Mouse (Mus musculus): Measurements from ENCODE around the gene Ankrd13d. TPM values are rescaled to one million over a fixed set of nuclear protein-coding genes. Genes with fewer than 3 reads are reported as not detected.
A peak's percentile ranks its signal among the peaks of the same experiment; 100 is the strongest.

Gene Ankrd13d
- total RNA-seq, 4 experiments from 2014 or later: 0.63 TPM; not detected in 3

- peak; percentile 38 to 60 for DNase-seq (ENCODE audit: low spot score in 2 of 2)
Measured at GRCm38 (mm10) chr19:4227894-4228678, 54.9 kb downstream of the Ankrd13d start.

DNA sequence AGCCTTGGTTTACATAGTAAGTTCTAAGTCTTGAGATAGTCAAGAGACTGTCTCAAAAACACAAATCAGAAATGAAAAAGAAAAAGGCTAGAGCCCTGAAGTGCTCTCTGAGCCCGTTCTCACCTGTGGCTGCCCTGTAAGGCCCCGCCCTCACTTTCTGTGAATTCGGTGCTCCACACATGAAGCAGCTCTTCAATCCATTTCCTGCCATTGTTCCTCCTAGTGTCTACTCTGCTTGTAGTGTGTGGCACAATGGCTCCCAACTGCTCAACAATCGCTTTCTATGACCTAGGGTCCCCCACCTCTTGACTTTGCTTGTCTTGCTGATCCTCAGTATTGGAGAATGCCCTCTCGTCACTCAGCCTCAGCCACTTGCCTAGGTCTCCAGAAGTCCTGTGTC is 55.5 kb downstream of the Ankrd13d start:
- DNase-seq (ENCODE audit: low spot score in 2 of 2): no peak

DNA sequence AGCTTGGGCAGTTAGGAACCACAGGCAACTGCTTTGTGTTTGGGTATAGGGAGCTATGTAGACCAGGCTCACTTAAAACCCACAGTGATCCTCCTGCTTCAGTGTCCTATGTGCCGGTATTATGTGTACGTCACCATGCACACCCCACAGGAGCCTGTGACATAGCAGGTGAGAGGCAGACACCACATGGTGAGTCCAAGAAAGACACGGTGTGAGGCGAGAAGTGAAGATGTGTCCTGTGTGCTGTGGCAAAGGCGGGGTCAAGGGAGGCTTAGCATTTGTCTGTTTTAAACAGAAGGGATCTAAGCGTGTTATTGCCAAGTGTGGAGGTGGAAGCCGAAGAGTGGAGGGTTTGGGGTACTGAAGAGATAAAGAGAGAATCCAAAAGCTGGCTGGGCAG is 56.2 kb downstream of the Ankrd13d start:
- no peak for DNase-seq (ENCODE audit: low spot score in 2 of 2)

DNA sequence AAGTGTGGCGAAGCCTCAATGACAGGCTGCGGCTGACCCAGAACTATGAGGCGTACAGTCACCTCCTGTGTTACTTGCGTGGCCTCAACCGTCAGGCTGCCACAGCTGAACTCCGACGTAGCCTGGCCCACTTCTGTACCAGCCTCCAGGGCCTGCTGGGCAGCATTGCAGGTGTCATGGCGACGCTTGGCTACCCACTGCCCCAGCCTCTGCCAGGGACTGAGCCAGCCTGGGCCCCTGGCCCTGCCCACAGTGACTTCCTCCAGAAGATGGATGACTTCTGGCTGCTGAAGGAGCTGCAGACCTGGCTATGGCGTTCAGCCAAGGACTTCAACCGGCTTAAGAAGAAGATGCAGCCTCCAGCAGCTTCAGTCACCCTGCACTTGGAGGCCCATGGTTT is 60.8 kb downstream of the Ankrd13d start:
- DNase-seq (ENCODE audit: low spot score in 2 of 2): no peak

DNA sequence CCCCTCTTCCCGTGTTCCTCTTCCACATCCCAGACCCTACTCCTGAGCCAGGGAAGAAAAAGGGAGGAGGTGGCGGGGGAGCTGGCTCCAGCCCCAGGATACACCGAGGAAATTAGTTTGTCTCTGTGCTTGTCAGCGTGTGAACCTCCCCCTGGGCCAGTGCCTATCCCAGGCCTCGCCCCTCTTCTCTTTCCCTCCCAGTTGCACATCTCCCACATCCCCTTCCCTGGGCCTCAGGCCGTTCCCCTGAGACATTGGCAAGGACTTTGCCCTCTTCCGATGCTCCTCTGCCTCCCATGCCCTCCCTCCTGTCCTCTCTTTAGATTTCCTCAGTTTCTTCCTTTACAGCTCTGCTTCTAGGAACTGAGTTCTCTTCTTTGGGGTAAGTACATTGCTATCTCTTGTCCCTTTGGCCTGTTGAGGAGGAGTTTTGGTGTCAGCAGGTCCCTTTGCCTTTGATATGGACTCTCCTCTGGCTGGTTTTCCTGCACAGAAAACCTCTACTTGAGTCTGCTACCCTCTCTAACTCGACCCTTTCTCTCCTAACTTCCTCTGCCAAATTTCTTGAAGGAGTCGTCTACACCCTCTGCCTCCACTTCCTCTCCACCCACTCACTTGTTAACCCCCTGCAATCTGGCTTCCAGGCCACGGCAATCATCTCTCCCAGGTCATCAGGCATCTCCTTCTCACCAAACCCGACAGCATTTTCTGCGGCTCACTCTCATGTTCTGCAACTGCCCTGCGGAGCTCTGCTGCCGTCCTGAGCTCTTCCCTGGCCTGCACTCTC is 61.8 kb downstream of the Ankrd13d start:
- DNase-seq (ENCODE audit: low spot score in 2 of 2): no peak

DNA sequence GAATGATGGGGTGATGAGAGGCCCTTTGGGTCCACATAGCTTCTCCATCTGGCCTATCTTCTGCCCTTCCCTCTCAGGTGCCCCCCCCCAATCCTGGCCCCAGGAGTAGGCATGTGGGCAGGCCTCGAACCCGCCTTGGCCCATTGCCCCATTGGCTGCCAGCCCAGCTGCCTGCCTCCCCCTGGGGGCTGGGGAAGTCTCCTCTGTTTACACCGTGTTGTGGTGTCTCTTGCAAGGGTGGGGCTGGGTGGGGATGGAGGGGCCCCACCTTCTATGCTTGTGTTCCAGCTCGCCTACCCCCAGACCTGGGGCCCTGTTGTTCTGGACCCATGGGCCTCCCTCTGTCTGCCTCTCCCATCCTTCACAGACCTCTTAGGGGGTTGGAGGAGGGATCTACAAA is 62.5 kb downstream of the Ankrd13d start:
- no peak for DNase-seq (ENCODE audit: low spot score in 2 of 2)

Small RNA genes within 50 kb of the gene (microRNA-seq; reads per million reads assigned to microRNA genes)
- gene Mir6985: not detected

Other genes with a start within 250 kb of the Ankrd13d start
- 100 to 1,000 TPM; 411 to 453 (median 419) TPM for gene Gstp1, start 245.2 kb downstream of the Ankrd13d start, total RNA-seq (2022)
- gene Gstp2, start 237.1 kb downstream of the Ankrd13d start, total RNA-seq (2022): 100 to 1,000 TPM; 240 to 258 (median 250) TPM
- not detected for gene Gstp3, start 223.6 kb downstream of the Ankrd13d start, total RNA-seq (2022)
- not detected for gene Cabp2, start 201.6 kb downstream of the Ankrd13d start, total RNA-seq (2022)
- 10 to 100 TPM; 14.0 to 20.3 (median 18.0) TPM for gene Cdk2ap2, start 186.0 kb downstream of the Ankrd13d start, total RNA-seq (2022)
- 1 to 10 TPM; 1.1 to 3.3 (median 2.4) TPM for gene Pitpnm1, start 183.1 kb downstream of the Ankrd13d start, total RNA-seq (2022)
- gene Aip, start 157.3 kb downstream of the Ankrd13d start, total RNA-seq (2022): 10 to 100 TPM; 85.7 to 96.3 (median 90.3) TPM
- not detected for gene Gpr152, start 143.3 kb downstream of the Ankrd13d start, total RNA-seq (2022)
- not detected for gene Cabp4, start 139.1 kb downstream of the Ankrd13d start, total RNA-seq (2022)
- gene Coro1b, start 134.5 kb downstream of the Ankrd13d start, total RNA-seq (2022): 10 to 100 TPM; 10.4 to 13.2 (median 11.6) TPM
- gene Ptprcap, start 129.5 kb downstream of the Ankrd13d start, total RNA-seq (2022): under 1 TPM in 2 of 4 experiments, not detected in 2; 0.27 to 0.38 TPM
- 10 to 100 TPM; 18.6 to 28.4 (median 25.7) TPM for gene Rps6kb2, start 119.8 kb downstream of the Ankrd13d start, total RNA-seq (2022)
- gene Carns1, start 107.7 kb downstream of the Ankrd13d start, total RNA-seq (2022): 10 to 100 TPM; 23.8 to 33.0 (median 24.9) TPM
- gene Tbc1d10c, start 91.9 kb downstream of the Ankrd13d start, total RNA-seq (2022): 1 to 10 TPM; 6.6 to 8.6 (median 7.9) TPM
- gene Ppp1ca, start 91.1 kb downstream of the Ankrd13d start, total RNA-seq (2022): 100 to 1,000 TPM; 198 to 243 (median 235) TPM
- 1 to 10 TPM; 1.7 to 3.6 (median 2.3) TPM for gene Rad9a, start 81.5 kb downstream of the Ankrd13d start, total RNA-seq (2022)
- gene Clcf1, start 68.9 kb downstream of the Ankrd13d start, total RNA-seq (2022): under 1 TPM in 3 of 4 experiments, not detected in 1; 0.20 to 0.43 (median 0.22) TPM
- gene AC109138.7, start 68.8 kb downstream of the Ankrd13d start, total RNA-seq (2022): not detected
- 10 to 100 TPM; 13.1 to 19.4 (median 17.3) TPM for gene Pold4, start 51.2 kb downstream of the Ankrd13d start, total RNA-seq (2022)
- gene Ssh3, start 14.0 kb downstream of the Ankrd13d start, total RNA-seq (2022): 1 to 10 TPM; 2.3 to 5.8 (median 2.9) TPM
- gene Grk2, start 23.1 kb upstream of the Ankrd13d start, total RNA-seq (2022): 10 to 100 TPM; 55.7 to 65.2 (median 62.1) TPM
- gene Kdm2a, start 115.1 kb upstream of the Ankrd13d start, total RNA-seq (2022): 10 to 100 TPM; 30.2 to 37.7 (median 37.2) TPM
- under 1 TPM; 0.39 to 0.64 (median 0.55) TPM for gene Rhod, start 156.3 kb upstream of the Ankrd13d start, total RNA-seq (2022)
- 1 to 10 TPM; 1.8 to 4.7 (median 2.2) TPM for gene Syt12, start 194.3 kb upstream of the Ankrd13d start, total RNA-seq (2022)
- under 1 TPM in 3 of 4 experiments, not detected in 1; 0.22 to 0.25 (median 0.24) TPM for gene 2010003K11Rik, start 215.4 kb upstream of the Ankrd13d start, total RNA-seq (2022)
- gene Pcx, start 227.3 kb upstream of the Ankrd13d start, total RNA-seq (2022): 100 to 1,000 TPM in 2 of 4 experiments, 10 to 100 TPM in 2; 60.2 to 229 (median 114) TPM